Mouse (Mus musculus) olfactory bulb, adult 2 months (tissue): Measurements from ENCODE around the gene Abhd6. TPM values are rescaled to one million over a fixed set of nuclear protein-coding genes. Genes with fewer than 3 reads are reported as not detected.

ENCODE experiments used
- H3K27ac ChIP-seq: fragments of 200-500 bp; 2 replicates; pipeline ENCODE4 v1.5.1; 2012; ENCODE audit warnings: low read depth, low read length; ENCODE audit not compliant: insufficient read depth
- H3K4me1 ChIP-seq: fragments of 200-500 bp; 2 replicates; pipeline ENCODE4 v1.6.1; 2012; ENCODE audit warnings: low read length; ENCODE audit not compliant: control insufficient read depth, insufficient read depth
- H3K4me3 ChIP-seq: fragments of 200-500 bp; 2 replicates; pipeline ENCODE4 v1.5.1; 2012; ENCODE audit warnings: mild to moderate bottlenecking, low read depth, low read length, moderate library complexity; ENCODE audit not compliant: insufficient read depth
- CTCF ChIP-seq: fragments of 200-500 bp; IDR thresholded peaks from 2 replicates; pipeline ENCODE4 v1.5.1; 2012; ENCODE audit warnings: low read depth, mild to moderate bottlenecking, low read length, moderate library complexity; ENCODE audit not compliant: insufficient read depth
- POLR2A ChIP-seq: fragments of 200-500 bp; IDR thresholded peaks from 2 replicates; pipeline ENCODE4 v1.6.1; 2012; ENCODE audit warnings: mild to moderate bottlenecking, low read depth, low read length, moderate library complexity; ENCODE audit not compliant: insufficient read depth
- whole genome bisulfite sequencing: fragments of 180-500 bp; shearing (Covaris S2); methylation state at CpG from one replicate; pipeline ENCODE4 v1.1.7; 2018; 5-methylcytosine and 5-hydroxymethylcytosine counted together
- polyA plus RNA-seq: library from polyadenylated mRNA; stranded (reverse); fragments of >200 nt; gene quantifications from 2 replicates; pipeline ENCODE4 v1.2.4, GENCODE M21; 2012; ENCODE audit warnings: low replicate concordance; ENCODE audit not compliant: missing spikeins, insufficient read depth, insufficient read length

The Abhd6 gene
- polyA plus RNA-seq, 1 experiment = not detected

GRCm38 (mm10) chr14:8016951-8017350 is 14.2 kb downstream of the Abhd6 start:
- Histone ChIP-seq H3K4me1 (peaks cover 6% of the 10 kb centered on the region; the same call in 1 of the 2 replicates), H3K27ac (no peak overlapping the region), H3K4me3 (no peak overlapping the region)
- WGBS = 77% methylated on average over 1 of the region's 1 CpGs
- no peak for TF ChIP-seq POLR2A

GRCm38 (mm10) chr14:8020011-8020410 is 17.3 kb downstream of the Abhd6 start:
- H3K4me3 ChIP-seq = no peak overlapping the region

GRCm38 (mm10) chr14:8020546-8020945 is 17.8 kb downstream of the Abhd6 start:
- no peak overlapping the region for H3K4me3 ChIP-seq
- no peak for TF ChIP-seq CTCF
- H3K27ac ChIP-seq = no peak overlapping the region
- H3K4me1 ChIP-seq = peaks cover 4% of the 10 kb centered on the region; the same call in 1 of the 2 replicates
- 92% methylated on average over 7 of the region's 7 CpGs for WGBS

More at GRCm38 (mm10) chr14:8020011-8020410, 17.3 kb downstream of the Abhd6 start:
- H3K4me1 ChIP-seq = peaks cover 4% of the 10 kb centered on the region; the same call in 1 of the 2 replicates
- TF ChIP-seq CTCF (no peak), POLR2A (no peak)
- H3K27ac ChIP-seq = no peak overlapping the region
- WGBS = 97% methylated on average over 1 of the region's 1 CpGs

GRCm38 (mm10) chr14:8024469-8024868 is 21.8 kb downstream of the Abhd6 start:
- Histone ChIP-seq H3K4me1 (no peaks in the 10 kb centered on the region), H3K27ac (no peak overlapping the region), H3K4me3 (no peak overlapping the region)
- TF ChIP-seq CTCF = no peak
- no peak for TF ChIP-seq POLR2A
- 82% methylated on average over 6 of the region's 6 CpGs for WGBS

GRCm38 (mm10) chr14:8024936-8025335 is 22.2 kb downstream of the Abhd6 start:
- WGBS = 93% methylated on average over 10 of the region's 10 CpGs
- Histone ChIP-seq H3K4me1 (no peaks in the 10 kb centered on the region), H3K27ac (no peak overlapping the region), H3K4me3 (no peak overlapping the region)
- no peak for TF ChIP-seq CTCF
- no peak for TF ChIP-seq POLR2A

- Histone ChIP-seq H3K27ac (no peak overlapping the region), H3K4me1 (peaks cover 5% of the 10 kb centered on the region), H3K4me3 (no peak overlapping the region)
- no peak for TF ChIP-seq CTCF
- 73% methylated on average over 10 of the region's 10 CpGs for WGBS
Observed at GRCm38 (mm10) chr14:8026769-8027531, 24.2 kb downstream of the Abhd6 start.

GRCm38 (mm10) chr14:8028086-8028485 is 25.4 kb downstream of the Abhd6 start:
- 98% methylated on average over 5 of the region's 5 CpGs for WGBS

GRCm38 (mm10) chr14:8029752-8030151 is 27.1 kb downstream of the Abhd6 start:
- H3K4me3 ChIP-seq = no peak overlapping the region
- 97% methylated on average over 1 of the region's 1 CpGs for WGBS
- TF ChIP-seq POLR2A = no peak
- no peak for TF ChIP-seq CTCF
- H3K27ac ChIP-seq = no peak overlapping the region
- peaks cover 11% of the 10 kb centered on the region for H3K4me1 ChIP-seq

More at GRCm38 (mm10) chr14:8028086-8028485, 25.4 kb downstream of the Abhd6 start:
- TF ChIP-seq POLR2A = no peak
- no peak for TF ChIP-seq CTCF
- Histone ChIP-seq H3K4me1 (peaks cover 11% of the 10 kb centered on the region), H3K27ac (no peak overlapping the region), H3K4me3 (no peak overlapping the region)

- Histone ChIP-seq H3K4me1 (peaks cover 11% of the 10 kb centered on the region), H3K4me3 (no peak overlapping the region), H3K27ac (peak overlapping the region; percentile 69; the same call in 1 of the 2 replicates)
- no peak for TF ChIP-seq CTCF
- TF ChIP-seq POLR2A = no peak
- 45% methylated on average over 4 of the region's 4 CpGs for WGBS
Observed at GRCm38 (mm10) chr14:8030535-8030934, 27.8 kb downstream of the Abhd6 start.
